In genomic region chr2:71730623-71731612, GRCm38 (mm10) we compare ENCODE assay signal across 10 mouse cellular contexts. TPM values are rescaled to one million over a fixed set of nuclear protein-coding genes. Genes with fewer than 3 reads are reported as not detected.
DNase-seq lines count a peak whose midpoint lies in the region.
"Had no signal": no experiment of that assay in that cellular context is flagged by ENCODE, and none has a peak within 500 bp of the region (broad histone marks: within the 10 kb centered on the region; RNA-seq: fewer than 3 reads in every experiment).

No protein-coding gene starts in this region.

- intact Hi-C loops in left cerebral cortex, postnatal 14 days (cut with DNase I): no loop called here
- intact Hi-C loops in gastrocnemius, postnatal 36 days (cut with DNase I): no loop called here

- peak; percentile 65 to 87 for DNase-seq in adrenal gland, adult (ENCODE audit: inconsistent age in 2 of 2, low spot score in 1 of 2)
- DNase-seq in adrenal gland, postnatal 4 days (ENCODE audit: low spot score in 2 of 2): no peak
- peak; percentile 9 to 29 for DNase-seq in left cerebral cortex, adult 18-20 months (ENCODE audit: low spot score in 2 of 2)
- DNase-seq in left cerebral cortex, postnatal 14 days (ENCODE audit: low spot score in 2 of 2): no peak
- DNase-seq in 416B (ENCODE audit: low read depth): peak; percentile 72
- peak; percentile 50 for DNase-seq in adrenal gland, postnatal 10 days
- no peak for DNase-seq in layer of hippocampus, postnatal 36 days
- DNase-seq in gastrocnemius, postnatal 36 days: no peak
- DNase-seq: cerebellum, adult 9-11 months; lung, postnatal 10 days had no signal

RNA-seq across cellular contexts. Expression of gene Itga6, which starts 14.5 kb away (rescaled TPM):
- total RNA-seq in adrenal gland, postnatal 4 days (2021): 100 to 1,000 TPM; 240 to 287 TPM
- total RNA-seq in left cerebral cortex, adult 18-20 months (2021): 10 to 100 TPM; 24.9 to 25.2 TPM
- 10 to 100 TPM; 27.1 to 29.7 TPM for total RNA-seq in left cerebral cortex, postnatal 14 days (2021)
- 100 to 1,000 TPM; 145 to 179 TPM for total RNA-seq in adrenal gland, postnatal 10 days (2021)
- total RNA-seq in layer of hippocampus, postnatal 36 days (2021): 10 to 100 TPM; 28.2 to 30.5 TPM
- 10 to 100 TPM; 14.6 to 17.8 TPM for total RNA-seq in gastrocnemius, postnatal 36 days (2021)

Comparison
In these comparisons a context has a peak if more than half of its experiments do, and no peak if none do; other contexts are left out.
1. DNase-seq: peak in adrenal gland, adult (2 of 2), left cerebral cortex, adult 18-20 months (2 of 2), 416B (single experiment) and adrenal gland, postnatal 10 days (single experiment); none in adrenal gland, postnatal 4 days (0 of 2), left cerebral cortex, postnatal 14 days (0 of 2), layer of hippocampus, postnatal 36 days (0 of 2) and gastrocnemius, postnatal 36 days (0 of 2).
2. RNA of gene Itga6, which starts 14.5 kb away (total RNA-seq): 240 to 287 TPM in adrenal gland, postnatal 4 days and 145 to 179 TPM in adrenal gland, postnatal 10 days; 28.2 to 30.5 TPM in layer of hippocampus, postnatal 36 days, 27.1 to 29.7 TPM in left cerebral cortex, postnatal 14 days, 24.9 to 25.2 TPM in left cerebral cortex, adult 18-20 months and 14.6 to 17.8 TPM in gastrocnemius, postnatal 36 days; every median in the first group is over 4 times any median in the second.